Mouse (Mus musculus) ES-Bruce4 (cell line): ENCODE measurements around the gene Mks1. TPM values are rescaled to one million over a fixed set of nuclear protein-coding genes. Genes with fewer than 3 reads are reported as not detected.
"Not testable (repeated sequence)": the region's sequence is repeated elsewhere in the genome, so short reads cannot be mapped to it uniquely, and the experiment has no call there.

Experiments
- H3K27ac ChIP-seq: 2 replicates; pipeline ENCODE4 v1.5.1; 2012; ENCODE audit warnings: low read length, inconsistent platforms; ENCODE audit not compliant: insufficient read depth
- H3K27me3 ChIP-seq: 2 replicates; pipeline ENCODE4 v1.6.1; 2012; ENCODE audit warnings: mild to moderate bottlenecking, low read length, inconsistent platforms; ENCODE audit not compliant: control insufficient read depth, poor library complexity, insufficient read depth, severe bottlenecking
- H3K36me3 ChIP-seq: 2 replicates; pipeline ENCODE4 v1.6.1; 2012; ENCODE audit warnings: inconsistent platforms, mild to moderate bottlenecking, low read length, moderate library complexity; ENCODE audit not compliant: control insufficient read depth, poor library complexity, insufficient read depth, severe bottlenecking
- H3K4me1 ChIP-seq: one replicate; pipeline ENCODE4 v1.8.1; 2011; ENCODE audit warnings: low read length; ENCODE audit not compliant: control insufficient read depth, insufficient read depth
- H3K4me3 ChIP-seq: 2 replicates; pipeline ENCODE4 v1.5.1; 2011; ENCODE audit warnings: low read depth, mild to moderate bottlenecking, low read length
- H3K9ac ChIP-seq: 2 replicates; pipeline ENCODE4 v1.6.1; 2012; ENCODE audit warnings: low read depth, mild to moderate bottlenecking, inconsistent platforms; ENCODE audit not compliant: poor library complexity, severe bottlenecking
- H3K9me3 ChIP-seq: replicated peaks from 2 replicates; pipeline ENCODE4 v1.6.1; 2012; ENCODE audit warnings: mild to moderate bottlenecking, low read length, inconsistent platforms; ENCODE audit not compliant: control insufficient read depth, poor library complexity, insufficient read depth, severe bottlenecking
- CTCF ChIP-seq: IDR thresholded peaks from one replicate; pipeline ENCODE4 v1.8.1; 2011; ENCODE audit warnings: low read depth, low read length
- EP300 ChIP-seq: IDR thresholded peaks from 2 replicates; pipeline ENCODE4 v1.6.1; 2011; ENCODE audit warnings: low read depth, low read length; ENCODE audit not compliant: insufficient read depth
- POLR2A ChIP-seq: IDR thresholded peaks from one replicate; pipeline ENCODE4 v1.8.1; 2011; ENCODE audit warnings: low read length; ENCODE audit not compliant: insufficient read depth
- polyA plus RNA-seq: library from polyadenylated mRNA; stranded (reverse); fragments of >200 nt; gene quantifications from 2 replicates; pipeline ENCODE4 v1.2.4, GENCODE M21; 2011; ENCODE audit warnings: low read depth; ENCODE audit not compliant: missing spikeins, insufficient read depth, insufficient read length

Gene Mks1
- polyA plus RNA-seq, 1 experiment: 8.2 TPM

DNA sequence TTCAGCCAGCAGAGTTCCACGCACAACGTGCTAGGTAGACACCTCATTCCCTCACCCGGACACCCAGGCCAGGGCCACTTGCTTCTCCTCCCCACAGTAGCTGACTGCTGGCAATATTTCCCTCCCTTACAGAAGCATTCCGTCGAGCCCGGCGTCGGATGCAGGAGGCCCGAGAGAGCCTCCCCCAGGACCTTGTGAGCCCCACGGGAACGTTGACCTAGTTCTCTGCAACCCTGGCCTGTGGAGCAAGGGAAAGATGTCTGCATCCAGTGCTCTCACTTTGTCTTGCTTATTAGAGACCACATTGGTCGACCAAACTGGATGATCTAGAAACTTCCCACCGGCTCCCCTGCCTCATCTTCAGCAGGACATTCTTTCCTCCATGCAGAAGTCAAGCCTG is 9.8 kb downstream of the Mks1 start:
- Histone ChIP-seq H3K9me3 (no peaks in the 10 kb centered on the region), H3K4me1 (no peaks in the 10 kb centered on the region), H3K9ac (no peak overlapping the region), H3K4me3 (no peak overlapping the region), H3K27ac (no peak overlapping the region), H3K36me3 (peaks cover 4% of the 10 kb centered on the region; the same call in 1 of the 2 replicates), H3K27me3 (no peaks in the 10 kb centered on the region)
- TF ChIP-seq POLR2A (no peak), EP300 (no peak), CTCF (no peak)

DNA sequence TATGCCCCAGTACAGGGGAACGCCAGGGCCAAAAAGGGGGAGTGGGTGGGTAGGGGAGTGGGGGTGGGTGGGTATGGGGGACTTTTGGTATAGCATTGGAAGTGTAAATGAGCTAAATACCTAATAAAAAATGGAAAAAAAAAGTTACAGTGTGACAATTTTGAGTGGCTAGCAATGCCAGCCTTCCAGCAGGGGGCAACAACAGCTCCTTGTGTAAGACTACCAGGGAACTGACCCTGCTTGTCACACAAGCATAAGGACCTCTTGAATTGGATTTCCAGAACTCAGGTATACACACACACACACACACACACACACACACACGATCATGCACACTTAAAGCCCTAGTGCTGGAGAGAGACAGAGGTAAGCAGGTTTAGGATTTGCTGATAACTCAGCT is 13.9 kb downstream of the Mks1 start:
- H3K4me1 ChIP-seq, H3K27ac ChIP-seq, H3K27me3 ChIP-seq, H3K4me3 ChIP-seq, H3K36me3 ChIP-seq, H3K9ac ChIP-seq, H3K9me3 ChIP-seq: not testable (repeated sequence)

- Histone ChIP-seq H3K9me3 (no peaks in the 10 kb centered on the region), H3K9ac (no peak overlapping the region), H3K36me3 (no peaks in the 10 kb centered on the region), H3K4me3 (no peak overlapping the region), H3K27ac (no peak overlapping the region), H3K4me1 (no peaks in the 10 kb centered on the region), H3K27me3 (no peaks in the 10 kb centered on the region)
- TF ChIP-seq CTCF: no peak
- no peak for TF ChIP-seq POLR2A
- no peak for TF ChIP-seq EP300
Measured at GRCm38 (mm10) chr11:87870096-87870495, 17.1 kb downstream of the Mks1 start.

- Histone ChIP-seq H3K36me3 (no peaks in the 10 kb centered on the region), H3K4me1 (no peaks in the 10 kb centered on the region), H3K4me3 (no peak overlapping the region), H3K27ac (no peak overlapping the region), H3K27me3 (no peaks in the 10 kb centered on the region), H3K9ac (no peak overlapping the region), H3K9me3 (no peaks in the 10 kb centered on the region)
- TF ChIP-seq CTCF: no peak
- no peak for TF ChIP-seq EP300
Measured at GRCm38 (mm10) chr11:87871766-87872165, 18.8 kb downstream of the Mks1 start.

DNA sequence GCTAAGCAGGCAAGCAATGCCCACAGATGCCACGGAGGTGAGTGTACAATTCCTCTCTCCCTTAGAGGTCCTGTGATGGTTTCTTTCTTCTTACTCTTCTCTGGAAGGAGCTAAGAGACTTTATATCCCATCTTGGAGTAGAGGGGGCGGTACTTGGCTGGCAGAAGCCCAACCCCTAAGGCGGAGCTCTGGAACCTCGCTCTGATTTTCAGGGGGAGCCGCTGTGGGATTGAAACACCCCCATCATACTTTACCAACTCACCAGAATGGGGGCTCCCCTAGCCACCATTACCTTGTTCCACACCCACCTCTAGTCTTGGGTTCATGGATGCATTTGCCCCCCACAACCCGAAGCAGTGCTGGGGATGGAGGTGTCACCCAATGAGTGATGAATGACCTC is 22.4 kb downstream of the Mks1 start, which contains the start of gene Epx:
Epx (minus strand) TSS at position 101 of the 400 bp plus-strand sequence.
- no peaks in the 10 kb centered on the region for H3K36me3 ChIP-seq
- H3K9me3 ChIP-seq: no peaks in the 10 kb centered on the region
- H3K27ac ChIP-seq: no peak within 1 kb of the TSS
- no peak within 1 kb of the TSS for H3K9ac ChIP-seq
- no peaks in the 10 kb centered on the region for H3K27me3 ChIP-seq
- no peak for TF ChIP-seq POLR2A
- TF ChIP-seq CTCF: no peak
- TF ChIP-seq EP300: no peak
- no peak within 1 kb of the TSS for H3K4me3 ChIP-seq
- H3K4me1 ChIP-seq: no peaks in the 10 kb centered on the region

GRCm38 (mm10) chr11:87879826-87880225 is 26.8 kb downstream of the Mks1 start:
- Histone ChIP-seq H3K27ac (no peak overlapping the region), H3K9me3 (no peaks in the 10 kb centered on the region)

More at GRCm38 (mm10) chr11:87879826-87880225, 26.8 kb downstream of the Mks1 start:
- no peak overlapping the region for H3K4me3 ChIP-seq
- no peak overlapping the region for H3K9ac ChIP-seq
- no peak for TF ChIP-seq EP300
- no peak for TF ChIP-seq CTCF
- TF ChIP-seq POLR2A: no peak
- H3K4me1 ChIP-seq: no peaks in the 10 kb centered on the region
- no peaks in the 10 kb centered on the region for H3K27me3 ChIP-seq
- no peaks in the 10 kb centered on the region for H3K36me3 ChIP-seq
